Mouse (Mus musculus): ENCODE data around the gene Gm44503. TPM values are rescaled to one million over a fixed set of nuclear protein-coding genes. Genes with fewer than 3 reads are reported as not detected.

Gm44503 gene
- polyA plus RNA-seq, 1 experiment from 2014 or later = not detected

GRCm38 (mm10) chr9:72943424-72943823 lies 15.2 kb upstream of the Gm44503 start:
- H3K36me3 ChIP-seq = peaks cover 24% of the 10 kb centered on the region
- no peak overlapping the region for H3K4me2 ChIP-seq
- no peaks in the 10 kb centered on the region for H3K27me3 ChIP-seq (replicated peaks)
- H3K27ac ChIP-seq (ENCODE audit: poor library complexity, severe bottlenecking) = no peak overlapping the region
- peaks cover 7% of the 10 kb centered on the region; the same call in 1 of the 2 replicates for H3K9me3 ChIP-seq (replicated peaks)
- H3K9ac ChIP-seq = no peak overlapping the region
- no peak for ATAC-seq (ENCODE audit: insufficient number of reproducible peaks, low FRiP score)
- H3K4me1 ChIP-seq (replicated peaks) = no peaks in the 10 kb centered on the region
- no peak overlapping the region for H3K4me3 ChIP-seq
- 52% methylated on average over 3 of the region's 3 CpGs for WGBS

DNA sequence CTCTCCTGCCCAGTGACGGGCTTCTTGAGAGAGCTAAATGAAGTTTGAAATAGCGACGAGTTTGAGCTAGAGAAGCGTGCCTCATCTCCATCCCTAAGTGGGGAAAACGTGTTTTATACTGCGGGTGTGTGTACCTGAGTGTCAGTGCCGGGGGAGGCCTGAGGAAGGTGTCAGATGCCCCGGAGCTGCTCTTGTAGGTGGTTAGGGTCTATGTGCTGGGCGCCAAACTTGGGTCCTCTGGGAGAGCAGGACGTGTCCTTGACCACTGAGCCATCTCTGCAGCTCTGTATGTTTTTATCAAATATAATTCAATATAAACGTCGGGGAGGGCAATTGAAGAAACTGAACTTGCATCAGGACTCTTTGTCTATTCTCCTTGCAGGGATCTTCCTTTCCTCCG lies 14.4 kb upstream of the Gm44503 start:
- Histone ChIP-seq H3K27me3 (replicated peaks) (no peaks in the 10 kb centered on the region), H3K4me3 (no peak overlapping the region), H3K36me3 (peaks cover 24% of the 10 kb centered on the region), H3K9me3 (replicated peaks) (peaks cover 7% of the 10 kb centered on the region; the same call in 1 of the 2 replicates), H3K4me2 (no peak overlapping the region), H3K9ac (no peak overlapping the region), H3K27ac (ENCODE audit: poor library complexity, severe bottlenecking) (no peak overlapping the region), H3K4me1 (replicated peaks) (no peaks in the 10 kb centered on the region)
- WGBS = 86% methylated on average over 13 of the region's 13 CpGs
- no peak for ATAC-seq (ENCODE audit: insufficient number of reproducible peaks, low FRiP score)

- no peak overlapping the region for H3K4me3 ChIP-seq
- H3K4me1 ChIP-seq (replicated peaks) = no peaks in the 10 kb centered on the region
- H3K27me3 ChIP-seq (replicated peaks) = no peaks in the 10 kb centered on the region
- 88% methylated on average over 1 of the region's 1 CpGs for WGBS
- H3K4me2 ChIP-seq = no peak overlapping the region
- ATAC-seq (ENCODE audit: insufficient number of reproducible peaks, low FRiP score) = no peak
- H3K36me3 ChIP-seq = peaks cover 24% of the 10 kb centered on the region
- H3K27ac ChIP-seq (ENCODE audit: poor library complexity, severe bottlenecking) = no peak overlapping the region
- H3K9ac ChIP-seq = no peak overlapping the region
- peaks cover 7% of the 10 kb centered on the region; the same call in 1 of the 2 replicates for H3K9me3 ChIP-seq (replicated peaks)
These were observed 11.6 kb upstream of the Gm44503 start for GRCm38 (mm10) chr9:72947010-72947409.

- Histone ChIP-seq H3K9ac (no peak overlapping the region), H3K4me2 (no peak overlapping the region), H3K9me3 (replicated peaks) (peaks cover 7% of the 10 kb centered on the region; the same call in 1 of the 2 replicates), H3K4me3 (no peak overlapping the region), H3K4me1 (replicated peaks) (no peaks in the 10 kb centered on the region), H3K36me3 (peaks cover 22% of the 10 kb centered on the region), H3K27me3 (replicated peaks) (no peaks in the 10 kb centered on the region), H3K27ac (ENCODE audit: poor library complexity, severe bottlenecking) (no peak overlapping the region)
- ATAC-seq (ENCODE audit: insufficient number of reproducible peaks, low FRiP score) = no peak
- whole genome bisulfite sequencing = 69% methylated on average over 7 of the region's 7 CpGs
These were observed 9.1 kb upstream of the Gm44503 start for GRCm38 (mm10) chr9:72949572-72949971.

- Histone ChIP-seq H3K27ac (ENCODE audit: poor library complexity, severe bottlenecking) (no peak overlapping the region), H3K4me3 (no peak overlapping the region), H3K4me1 (replicated peaks) (peaks cover 5% of the 10 kb centered on the region; the same call in 1 of the 2 replicates), H3K9ac (no peak overlapping the region), H3K36me3 (no peaks in the 10 kb centered on the region), H3K27me3 (replicated peaks) (no peaks in the 10 kb centered on the region), H3K9me3 (replicated peaks) (no peaks in the 10 kb centered on the region), H3K4me2 (no peak overlapping the region)
- WGBS = 56% methylated on average over 2 of the region's 2 CpGs
- ATAC-seq (ENCODE audit: insufficient number of reproducible peaks, low FRiP score) = no peak
These were observed 3.9 kb upstream of the Gm44503 start for GRCm38 (mm10) chr9:72954746-72955145.

DNA sequence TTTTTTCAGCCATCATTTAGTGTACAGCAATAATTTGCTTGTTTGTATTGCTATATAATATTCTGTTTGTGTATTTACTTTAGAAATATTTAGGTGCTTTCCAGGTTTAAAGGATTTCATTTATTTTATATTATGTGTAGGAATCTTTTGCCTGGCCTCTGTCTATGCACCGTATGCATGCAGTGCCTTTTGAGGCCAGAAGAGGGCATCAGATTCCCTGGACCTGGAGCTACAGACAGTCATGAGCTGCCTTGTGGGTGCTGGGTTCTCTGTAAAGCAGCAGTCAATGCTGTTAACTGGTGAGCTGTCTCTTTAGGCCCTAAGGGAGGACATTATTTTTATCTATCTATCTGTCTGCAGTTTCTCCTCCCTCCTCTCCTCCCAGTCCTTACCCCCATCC lies 3.1 kb upstream of the Gm44503 start:
- ATAC-seq (ENCODE audit: insufficient number of reproducible peaks, low FRiP score) = no peak
- WGBS = 22% methylated on average over 1 of the region's 1 CpGs
- Histone ChIP-seq H3K27me3 (replicated peaks) (no peaks in the 10 kb centered on the region), H3K4me1 (replicated peaks) (peaks cover 5% of the 10 kb centered on the region; the same call in 1 of the 2 replicates), H3K36me3 (no peaks in the 10 kb centered on the region), H3K4me3 (no peak overlapping the region), H3K9me3 (replicated peaks) (no peaks in the 10 kb centered on the region), H3K9ac (no peak overlapping the region), H3K27ac (ENCODE audit: poor library complexity, severe bottlenecking) (no peak overlapping the region), H3K4me2 (no peak overlapping the region)

DNA sequence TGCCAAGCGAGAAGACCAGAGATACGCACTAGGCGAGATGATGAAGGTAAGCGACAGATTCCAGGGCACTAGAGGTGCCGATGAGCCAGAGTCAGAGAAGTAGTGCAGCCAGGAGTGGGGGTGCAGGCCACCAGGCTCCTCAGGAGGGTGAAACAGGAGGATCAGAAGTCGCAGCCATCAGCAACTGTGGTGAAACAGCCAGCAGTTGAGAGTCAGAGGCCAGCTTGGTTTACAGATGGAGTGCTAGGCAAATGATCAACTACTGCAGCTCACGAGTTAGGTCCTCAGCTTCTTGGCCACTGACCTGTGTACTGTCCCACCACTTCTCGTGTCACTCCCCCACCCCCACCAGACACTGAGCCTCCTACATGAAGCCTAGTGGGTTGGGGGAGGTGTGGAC lies 2.7 kb downstream of the Gm44503 start:
- Histone ChIP-seq H3K36me3 (no peaks in the 10 kb centered on the region), H3K9me3 (replicated peaks) (no peaks in the 10 kb centered on the region), H3K4me1 (replicated peaks) (peaks cover 5% of the 10 kb centered on the region; the same call in 1 of the 2 replicates), H3K27ac (ENCODE audit: poor library complexity, severe bottlenecking) (no peak overlapping the region), H3K4me3 (no peak overlapping the region), H3K27me3 (replicated peaks) (no peaks in the 10 kb centered on the region), H3K4me2 (no peak overlapping the region), H3K9ac (no peak overlapping the region)
- no peak for ATAC-seq (ENCODE audit: insufficient number of reproducible peaks, low FRiP score)
- 67% methylated on average over 8 of the region's 8 CpGs for WGBS

- H3K4me3 ChIP-seq = no peak overlapping the region
- no peaks in the 10 kb centered on the region for H3K9me3 ChIP-seq (replicated peaks)
- H3K9ac ChIP-seq = no peak overlapping the region
- no peak overlapping the region for H3K4me2 ChIP-seq
- no peaks in the 10 kb centered on the region for H3K27me3 ChIP-seq (replicated peaks)
- no peak overlapping the region for H3K27ac ChIP-seq (ENCODE audit: poor library complexity, severe bottlenecking)
- H3K36me3 ChIP-seq = no peaks in the 10 kb centered on the region
- 69% methylated on average over 15 of the region's 15 CpGs for WGBS
- H3K4me1 ChIP-seq (replicated peaks) = peaks cover 5% of the 10 kb centered on the region; the same call in 1 of the 2 replicates
- no peak for ATAC-seq (ENCODE audit: insufficient number of reproducible peaks, low FRiP score)
These were observed 3.3 kb downstream of the Gm44503 start for GRCm38 (mm10) chr9:72961959-72962358.

- no peaks in the 10 kb centered on the region for H3K9me3 ChIP-seq (replicated peaks)
- ATAC-seq (ENCODE audit: insufficient number of reproducible peaks, low FRiP score) = no peak; the same call in 1 of the 2 replicates
- H3K27me3 ChIP-seq (replicated peaks) = no peaks in the 10 kb centered on the region
- H3K27ac ChIP-seq (ENCODE audit: poor library complexity, severe bottlenecking) = no peak overlapping the region
- no peaks in the 10 kb centered on the region for H3K4me1 ChIP-seq (replicated peaks)
- 29% methylated on average over 11 of the region's 11 CpGs for WGBS
- no peak overlapping the region for H3K4me3 ChIP-seq
- no peaks in the 10 kb centered on the region for H3K36me3 ChIP-seq
- peak overlapping the region; percentile 34; the same call in 1 of the 2 replicates for H3K4me2 ChIP-seq
- no peak overlapping the region for H3K9ac ChIP-seq
These were observed 9.9 kb downstream of the Gm44503 start for GRCm38 (mm10) chr9:72968349-72969061.

DNA sequence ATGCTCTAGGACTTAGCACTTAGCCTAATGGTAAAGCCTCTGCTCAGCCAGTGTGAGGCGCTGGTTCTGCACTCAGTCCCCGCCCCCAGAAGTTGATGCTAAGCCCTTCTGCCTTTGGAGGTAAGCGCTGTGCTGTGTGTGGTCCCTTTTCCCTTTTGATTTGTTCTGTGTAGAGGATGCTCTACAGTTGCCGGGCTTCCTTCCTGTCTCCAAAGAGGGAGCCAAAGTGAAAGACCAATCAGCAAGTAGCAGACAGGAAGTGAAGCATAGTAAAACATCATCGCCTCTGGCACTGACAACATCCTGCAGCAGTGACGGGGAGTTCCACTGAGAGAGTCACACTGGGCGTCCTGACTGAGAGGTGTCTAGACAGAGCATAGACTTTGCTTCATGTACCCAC lies 11.2 kb downstream of the Gm44503 start:
- 57% methylated on average over 7 of the region's 7 CpGs for WGBS

DNA sequence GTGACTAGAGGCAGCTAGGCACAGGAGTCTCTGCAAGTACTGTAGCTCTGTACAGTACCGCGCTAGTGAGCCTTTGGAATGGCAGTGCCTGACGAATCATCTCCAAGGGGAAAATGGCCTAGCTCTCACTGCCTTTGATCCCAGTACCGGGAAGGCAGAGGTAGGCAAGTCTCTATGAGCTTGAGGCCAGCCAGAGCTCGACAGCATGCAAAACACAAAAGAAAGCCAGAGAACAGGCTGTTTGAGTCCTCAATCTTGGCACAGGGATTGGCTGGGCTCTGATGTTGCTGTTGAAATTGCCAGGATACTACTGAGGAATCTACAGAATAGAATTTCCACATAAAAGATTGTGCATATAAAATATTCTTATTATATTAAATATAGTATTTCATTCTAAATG lies 13.8 kb downstream of the Gm44503 start:
- Histone ChIP-seq H3K9me3 (replicated peaks) (no peaks in the 10 kb centered on the region), H3K27me3 (replicated peaks) (no peaks in the 10 kb centered on the region), H3K4me1 (replicated peaks) (no peaks in the 10 kb centered on the region), H3K4me2 (no peak overlapping the region), H3K36me3 (no peaks in the 10 kb centered on the region), H3K27ac (ENCODE audit: poor library complexity, severe bottlenecking) (no peak overlapping the region), H3K9ac (no peak overlapping the region), H3K4me3 (no peak overlapping the region)
- WGBS = 82% methylated on average over 5 of the region's 5 CpGs
- no peak for ATAC-seq (ENCODE audit: insufficient number of reproducible peaks, low FRiP score)

More for the DNA sequence above, 11.2 kb downstream of the Gm44503 start:
- Histone ChIP-seq H3K36me3 (no peaks in the 10 kb centered on the region), H3K27me3 (replicated peaks) (no peaks in the 10 kb centered on the region), H3K27ac (ENCODE audit: poor library complexity, severe bottlenecking) (no peak overlapping the region), H3K9me3 (replicated peaks) (no peaks in the 10 kb centered on the region), H3K4me3 (no peak overlapping the region), H3K9ac (no peak overlapping the region), H3K4me1 (replicated peaks) (no peaks in the 10 kb centered on the region), H3K4me2 (no peak overlapping the region)
- no peak for ATAC-seq (ENCODE audit: insufficient number of reproducible peaks, low FRiP score)

DNA sequence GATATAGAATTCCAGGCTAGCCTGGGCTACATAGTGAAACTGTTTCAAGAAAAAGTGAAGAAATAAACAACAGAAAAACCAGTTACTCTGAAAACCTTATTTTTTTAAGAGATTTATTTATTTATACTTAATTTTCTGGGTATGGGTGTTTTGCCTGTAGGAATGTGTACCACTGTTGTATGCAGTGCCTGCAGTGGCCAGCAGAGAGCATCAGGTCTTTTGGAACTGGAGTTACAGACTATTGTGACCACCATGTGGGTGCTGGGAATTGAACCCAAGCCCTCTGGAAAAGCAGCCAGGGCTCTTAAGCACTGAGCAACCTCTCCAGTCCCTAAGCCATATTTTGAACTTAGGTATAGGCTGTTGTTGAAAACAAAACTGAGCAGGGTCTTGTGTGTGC lies 14.3 kb downstream of the Gm44503 start:
- no peaks in the 10 kb centered on the region for H3K4me1 ChIP-seq (replicated peaks)
- no peak for ATAC-seq (ENCODE audit: insufficient number of reproducible peaks, low FRiP score)

More for the DNA sequence above, 14.3 kb downstream of the Gm44503 start:
- no peak overlapping the region for H3K27ac ChIP-seq (ENCODE audit: poor library complexity, severe bottlenecking)
- no peaks in the 10 kb centered on the region for H3K27me3 ChIP-seq (replicated peaks)
- no peak overlapping the region for H3K9ac ChIP-seq
- H3K9me3 ChIP-seq (replicated peaks) = no peaks in the 10 kb centered on the region
- no peak overlapping the region for H3K4me2 ChIP-seq
- H3K36me3 ChIP-seq = no peaks in the 10 kb centered on the region
- no peak overlapping the region for H3K4me3 ChIP-seq
